Mouse (Mus musculus): ENCODE measurements at regions not wholly inside any gene's neighbourhood (a gene's known extent, or its start where the extent isn't known, plus 50 kb on each side); places are given as distances from the start of the nearest gene placed in this dataset.

- DNase-seq (ENCODE audit: low spot score), result no peak
Measured at GRCm38 (mm10) chr5:126964577-126964976, 277.0 kb upstream of the Tmem132c start.

- no peak for DNase-seq (ENCODE audit: low spot score)
Measured at GRCm38 (mm10) chr5:126967076-126967475, 274.5 kb upstream of the Tmem132c start.

GRCm38 (mm10) chr5:126969373-126969772 lies 272.2 kb upstream of the Tmem132c start:
- DNase-seq (ENCODE audit: low spot score), result no peak

- DNase-seq (ENCODE audit: low spot score), result no peak
Measured at GRCm38 (mm10) chr5:126971284-126971683, 270.3 kb upstream of the Tmem132c start.

GRCm38 (mm10) chr5:126971981-126972380 lies 269.6 kb upstream of the Tmem132c start:
- no peak for DNase-seq (ENCODE audit: low spot score)

GRCm38 (mm10) chr5:126973425-126973824 lies 268.2 kb upstream of the Tmem132c start:
- DNase-seq (ENCODE audit: low spot score), result no peak

- DNase-seq (ENCODE audit: low spot score), result no peak
Measured at GRCm38 (mm10) chr5:126974565-126974964, 267.0 kb upstream of the Tmem132c start.

GRCm38 (mm10) chr5:126995577-126995976 lies 246.0 kb upstream of the Tmem132c start:
- no peak for DNase-seq (ENCODE audit: low spot score)

- DNase-seq (ENCODE audit: low spot score), result no peak
Measured at GRCm38 (mm10) chr5:127014166-127014565, 227.4 kb upstream of the Tmem132c start.

- no peak for DNase-seq (ENCODE audit: low spot score)
Measured at GRCm38 (mm10) chr5:127016467-127017060, 225.0 kb upstream of the Tmem132c start.

- DNase-seq (ENCODE audit: low spot score), result no peak
Measured at GRCm38 (mm10) chr5:127017971-127018370, 223.6 kb upstream of the Tmem132c start.

GRCm38 (mm10) chr5:127036472-127036871 lies 205.1 kb upstream of the Tmem132c start:
- DNase-seq (ENCODE audit: low spot score), result no peak

GRCm38 (mm10) chr5:127057770-127058169 lies 183.8 kb upstream of the Tmem132c start:
- DNase-seq (ENCODE audit: low spot score), result no peak

- no peak for DNase-seq (ENCODE audit: low spot score)
Measured at GRCm38 (mm10) chr5:127074327-127074726, 167.3 kb upstream of the Tmem132c start.

Measured in urinary bladder, adult 2 months (tissue).